Mouse (Mus musculus): ENCODE data around the gene Gm45140. TPM values are rescaled to one million over a fixed set of nuclear protein-coding genes. Genes with fewer than 3 reads are reported as not detected.

Gm45140 gene
- polyA plus RNA-seq, 1 experiment from 2014 or later, result 2.9 TPM

DNA sequence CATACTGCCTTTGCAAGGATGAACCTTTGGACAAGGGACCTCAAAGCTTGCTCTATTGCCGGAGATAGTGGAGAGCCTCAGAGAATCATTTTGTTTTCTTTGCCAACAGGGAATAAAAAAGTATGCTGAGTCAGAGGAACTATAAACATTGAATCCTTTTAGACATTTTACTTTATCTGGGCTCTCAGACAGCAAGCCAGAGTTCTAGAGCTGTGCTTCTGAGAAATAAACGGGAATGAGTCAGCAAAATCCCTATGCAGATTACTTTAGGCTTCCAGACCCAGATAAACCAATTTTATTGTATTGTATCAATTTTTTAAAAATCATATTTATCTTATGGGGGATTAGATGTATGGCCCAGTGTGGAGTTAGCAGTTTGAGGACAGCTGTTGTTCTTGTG is 31.7 kb upstream of the Gm45140 start:
- Histone ChIP-seq H3K27ac (no peak overlapping the region), H3K4me1 (no peaks in the 10 kb centered on the region), H3K9ac (no peak overlapping the region), H3K27me3 (replicated peaks) (no peaks in the 10 kb centered on the region), H3K4me2 (no peak overlapping the region), H3K36me3 (replicated peaks) (no peaks in the 10 kb centered on the region), H3K4me3 (no peak overlapping the region), H3K9me3 (no peaks in the 10 kb centered on the region)
- ATAC-seq (replicated peaks), result no peak
- WGBS, result 80% methylated on average over 2 of the region's 2 CpGs

DNA sequence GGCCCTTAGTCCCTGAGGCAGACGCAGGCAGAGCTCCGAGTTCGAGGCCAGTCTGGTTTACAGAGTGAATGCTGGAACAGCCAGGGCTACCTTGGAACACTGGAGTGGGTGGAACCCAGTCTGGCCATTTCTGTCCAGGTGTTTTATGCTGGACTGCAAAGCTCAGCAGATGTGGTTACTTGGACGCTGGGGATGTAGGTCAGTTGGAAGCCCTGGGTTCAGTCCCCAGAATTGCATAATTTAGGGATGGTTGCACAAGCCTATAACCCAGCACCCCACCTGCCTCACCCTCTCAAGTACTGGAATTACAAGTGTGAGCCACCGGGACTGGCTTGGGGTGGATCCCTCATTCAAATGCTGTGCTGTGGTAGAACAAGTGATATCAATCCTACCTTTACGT is 30.6 kb upstream of the Gm45140 start:
- Histone ChIP-seq H3K36me3 (replicated peaks) (no peaks in the 10 kb centered on the region), H3K27ac (no peak overlapping the region), H3K4me2 (no peak overlapping the region), H3K9me3 (no peaks in the 10 kb centered on the region), H3K9ac (no peak overlapping the region), H3K27me3 (replicated peaks) (no peaks in the 10 kb centered on the region), H3K4me1 (no peaks in the 10 kb centered on the region), H3K4me3 (no peak overlapping the region)
- ATAC-seq (replicated peaks), result no peak
- 90% methylated on average over 6 of the region's 6 CpGs for WGBS

DNA sequence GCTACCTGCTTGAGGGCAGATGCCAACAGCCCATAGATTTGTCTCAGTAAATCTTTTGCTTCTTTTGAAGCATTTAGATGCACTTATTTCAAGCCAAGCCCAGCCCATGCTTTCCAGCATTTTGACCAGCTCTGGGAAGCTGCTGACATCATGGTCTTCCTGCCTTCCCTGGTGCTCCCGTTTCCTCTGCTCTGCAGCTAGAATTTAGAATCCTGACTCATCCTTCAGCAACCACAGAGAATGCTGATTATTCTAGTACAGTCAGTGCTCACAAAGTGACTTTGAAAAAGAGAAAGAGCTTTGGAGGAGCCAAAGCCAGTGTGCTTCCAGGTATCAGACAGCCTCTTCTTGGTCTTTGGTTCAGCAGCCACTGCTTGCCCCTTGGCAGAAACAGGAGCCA is 21.5 kb upstream of the Gm45140 start:
- no peak overlapping the region for H3K4me2 ChIP-seq
- H3K9me3 ChIP-seq, result no peaks in the 10 kb centered on the region
- H3K36me3 ChIP-seq (replicated peaks), result no peaks in the 10 kb centered on the region
- ATAC-seq (replicated peaks), result no peak
- H3K27ac ChIP-seq, result no peak overlapping the region
- H3K27me3 ChIP-seq (replicated peaks), result no peaks in the 10 kb centered on the region
- no peaks in the 10 kb centered on the region for H3K4me1 ChIP-seq
- no peak overlapping the region for H3K9ac ChIP-seq
- no peak overlapping the region for H3K4me3 ChIP-seq
- 71% methylated on average over 1 of the region's 1 CpGs for WGBS

DNA sequence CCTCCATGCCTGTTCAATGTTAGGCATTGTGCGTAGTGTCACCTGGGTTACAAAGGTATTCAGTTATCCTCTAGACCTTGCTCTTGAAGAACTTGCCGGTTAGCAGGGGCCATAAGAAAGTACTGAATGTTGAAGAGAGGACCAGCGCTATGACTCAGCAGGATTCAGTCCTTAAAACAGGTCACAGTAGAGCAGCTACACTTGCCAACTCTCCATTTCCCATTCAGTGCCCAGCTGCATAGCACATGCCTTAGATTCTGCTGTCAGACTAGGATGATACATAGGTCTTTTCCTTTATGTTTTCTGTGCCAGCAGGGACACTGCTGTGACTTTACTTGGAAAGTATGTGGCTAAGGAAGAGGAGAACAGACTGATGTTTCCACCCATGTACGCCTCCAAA is 17.9 kb upstream of the Gm45140 start:
- Histone ChIP-seq H3K36me3 (replicated peaks) (no peaks in the 10 kb centered on the region), H3K9me3 (no peaks in the 10 kb centered on the region)
- no peak for ATAC-seq (replicated peaks)

DNA sequence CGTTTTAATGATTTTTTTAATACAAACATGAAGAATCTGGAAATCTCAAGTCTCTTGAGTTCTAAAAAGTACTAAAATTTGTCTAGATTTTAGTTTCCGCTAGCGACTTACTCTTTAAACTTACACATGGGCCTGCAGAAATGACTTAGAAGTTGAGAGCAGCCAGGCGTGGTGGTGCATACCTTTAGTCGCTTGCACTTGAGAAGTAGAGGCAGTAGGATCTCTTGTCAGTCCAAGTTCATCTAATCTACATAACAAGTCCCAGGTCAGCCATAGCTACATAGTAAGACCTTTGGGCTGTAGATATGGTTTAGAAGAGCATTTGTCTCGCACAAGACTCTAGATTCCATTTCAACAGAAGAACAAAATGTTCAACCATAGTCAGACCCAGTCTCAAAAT is 16.3 kb upstream of the Gm45140 start:
- WGBS, result 85% methylated on average over 6 of the region's 6 CpGs
- Histone ChIP-seq H3K4me2 (peak overlapping the region; percentile 68; the same call in 1 of the 2 replicates), H3K4me1 (peaks cover 30% of the 10 kb centered on the region), H3K36me3 (replicated peaks) (no peaks in the 10 kb centered on the region), H3K27ac (no peak overlapping the region), H3K4me3 (no peak overlapping the region), H3K9me3 (no peaks in the 10 kb centered on the region), H3K27me3 (replicated peaks) (no peaks in the 10 kb centered on the region), H3K9ac (no peak overlapping the region)
- no peak for ATAC-seq (replicated peaks)

More for the DNA sequence above, 17.9 kb upstream of the Gm45140 start:
- no peaks in the 10 kb centered on the region for H3K27me3 ChIP-seq (replicated peaks)
- H3K4me1 ChIP-seq, result peaks cover 16% of the 10 kb centered on the region
- H3K4me3 ChIP-seq, result no peak overlapping the region
- H3K4me2 ChIP-seq, result no peak overlapping the region
- WGBS, result 81% methylated on average over 4 of the region's 4 CpGs
- no peak overlapping the region for H3K9ac ChIP-seq
- H3K27ac ChIP-seq, result no peak overlapping the region

DNA sequence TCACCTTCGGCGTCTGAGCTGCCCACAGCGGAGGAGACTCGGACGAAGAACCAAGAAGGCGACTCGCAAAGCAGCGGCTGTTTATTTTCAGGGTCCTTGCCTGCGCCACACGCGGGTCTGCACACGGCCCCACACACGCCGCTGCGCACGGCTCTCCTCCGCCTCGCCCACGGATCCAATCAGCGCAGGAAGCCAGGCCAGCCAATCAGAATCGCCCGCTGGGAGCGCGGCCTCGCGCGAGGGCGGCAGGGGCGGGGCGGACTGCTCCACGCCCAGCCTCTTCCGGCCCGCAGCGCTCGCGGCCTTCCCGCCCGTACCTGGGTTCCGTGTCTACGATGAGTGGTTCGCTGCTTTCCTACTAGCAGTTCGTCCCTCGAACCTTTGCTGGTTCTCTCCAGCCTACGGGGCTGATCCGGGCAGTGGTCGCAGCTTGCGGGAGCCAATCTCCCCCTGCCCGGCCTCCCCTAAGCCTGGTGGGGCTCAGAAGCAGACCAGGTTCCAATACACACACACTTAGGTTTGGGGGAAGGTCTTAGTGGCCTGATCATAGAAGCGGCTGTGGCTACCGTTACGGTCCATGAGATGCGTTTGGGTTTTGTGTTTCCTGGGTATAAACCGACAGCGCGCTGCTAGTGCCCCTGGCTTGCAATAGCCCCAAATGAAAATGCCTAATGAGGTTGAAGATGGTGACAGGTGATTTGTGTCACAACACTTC is 15.5 kb upstream of the Gm45140 start, which contains the start of gene Cnbp:
Gene Cnbp (minus strand): TSS at position 207 of the 715 bp plus-strand sequence.
- Histone ChIP-seq H3K4me1 (peaks cover 32% of the 10 kb centered on the region), H3K4me3 (peak within 1 kb of the TSS; percentile 86), H3K9me3 (no peaks in the 10 kb centered on the region), H3K4me2 (peak within 1 kb of the TSS; percentile 68), H3K9ac (peak within 1 kb of the TSS; percentile 92), H3K27ac (peak within 1 kb of the TSS; percentile 90), H3K27me3 (replicated peaks) (no peaks in the 10 kb centered on the region), H3K36me3 (replicated peaks) (no peaks in the 10 kb centered on the region)
- ATAC-seq (replicated peaks), result peak; percentile 98
- under 1% methylated on average over 55 of the region's 55 CpGs for WGBS

DNA sequence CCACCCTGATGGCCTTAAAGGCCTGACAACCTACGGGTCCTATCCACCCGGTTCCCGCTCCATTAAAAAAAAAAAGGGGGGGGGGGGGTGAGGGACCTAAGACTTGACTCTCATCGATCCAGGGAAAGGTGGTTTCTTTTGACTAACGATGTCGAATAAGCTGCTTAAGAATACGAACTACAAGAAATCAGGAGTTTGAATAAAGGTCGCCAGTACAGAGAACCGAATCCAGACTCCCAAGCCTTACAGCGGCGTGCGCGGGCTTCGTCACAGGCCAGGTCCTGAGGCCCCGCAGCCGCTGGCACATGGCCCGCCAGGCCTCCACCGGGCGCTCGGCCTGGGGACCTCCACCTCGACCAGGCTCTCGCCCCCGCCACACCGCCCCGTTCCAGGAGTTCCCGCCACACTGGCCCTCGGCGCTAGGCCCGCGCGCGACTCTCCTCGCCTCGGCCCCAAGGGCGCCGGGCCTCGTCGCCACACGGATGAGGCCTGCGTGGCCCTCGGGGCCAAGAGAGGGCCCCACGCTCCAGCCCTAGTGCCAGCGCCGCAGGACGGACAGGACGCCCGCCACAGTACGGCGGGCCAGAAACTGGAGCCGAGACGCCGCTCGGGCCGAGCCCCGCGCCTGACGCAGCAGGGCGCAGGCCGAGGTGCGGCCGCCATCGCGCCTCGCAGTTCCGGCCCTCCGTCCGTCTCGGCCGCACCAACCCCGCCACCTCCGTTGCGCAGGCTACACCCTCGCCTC is 14.7 kb upstream of the Gm45140 start:
- peaks cover 3% of the 10 kb centered on the region for H3K36me3 ChIP-seq (replicated peaks)
- peak overlapping the region; percentile 68 for H3K4me2 ChIP-seq
- peak overlapping the region; percentile 92 for H3K9ac ChIP-seq
- H3K27ac ChIP-seq, result peak overlapping the region; percentile 88
- H3K9me3 ChIP-seq, result no peaks in the 10 kb centered on the region
- under 1% methylated on average over 72 of the region's 73 CpGs for WGBS
- ATAC-seq (replicated peaks), result peak; percentile 84
- H3K4me3 ChIP-seq, result peak overlapping the region; percentile 86
- no peaks in the 10 kb centered on the region for H3K27me3 ChIP-seq (replicated peaks)
- peaks cover 32% of the 10 kb centered on the region for H3K4me1 ChIP-seq

DNA sequence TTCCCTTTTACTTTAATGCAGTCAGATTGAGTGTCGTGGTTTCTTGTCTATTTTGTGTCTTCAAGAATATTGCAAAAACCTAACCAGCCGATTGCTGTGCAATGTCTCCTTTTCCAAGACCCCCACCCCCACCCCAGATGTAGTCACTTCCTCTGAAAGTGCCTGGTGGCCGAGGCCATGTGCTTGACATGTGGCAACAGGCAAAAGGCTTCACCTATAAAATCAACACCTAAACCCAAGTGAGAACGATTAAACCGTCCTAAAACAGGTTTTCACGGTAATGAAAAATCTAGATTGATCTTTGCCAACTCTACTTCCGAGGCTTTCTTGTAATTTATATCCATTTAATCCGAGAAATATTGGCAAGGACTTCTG is 14.2 kb upstream of the Gm45140 start:
- WGBS, result under 1% methylated on average over 8 of the region's 8 CpGs
- no peak for ATAC-seq (replicated peaks)
- peak overlapping the region; percentile 88; the same call in 1 of the 2 replicates for H3K27ac ChIP-seq

DNA sequence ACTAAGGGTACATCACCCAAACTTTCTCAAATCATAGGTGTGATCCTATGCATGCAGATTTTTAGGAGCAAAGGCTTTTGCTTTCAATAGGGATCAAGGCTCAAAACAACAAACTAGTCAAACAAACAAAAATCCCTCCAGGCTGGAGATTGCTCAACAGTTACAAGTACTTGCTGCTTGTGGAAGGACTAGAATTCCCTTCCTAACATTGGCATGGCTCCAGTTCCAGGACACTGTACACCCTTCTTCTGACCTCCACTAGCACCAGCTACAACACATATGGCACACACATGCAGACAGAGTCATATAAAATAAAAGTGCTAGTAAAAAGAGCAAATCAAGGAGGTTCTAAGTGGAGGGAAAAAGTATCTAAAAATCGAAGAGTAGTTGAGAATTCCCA is 11.2 kb upstream of the Gm45140 start:
- Histone ChIP-seq H3K4me2 (no peak overlapping the region), H3K9ac (no peak overlapping the region), H3K4me3 (no peak overlapping the region), H3K36me3 (replicated peaks) (peaks cover 28% of the 10 kb centered on the region), H3K27me3 (replicated peaks) (no peaks in the 10 kb centered on the region), H3K9me3 (no peaks in the 10 kb centered on the region), H3K4me1 (peaks cover 32% of the 10 kb centered on the region), H3K27ac (no peak overlapping the region)
- no peak for ATAC-seq (replicated peaks)
- 90% methylated on average over 1 of the region's 1 CpGs for WGBS

More for the DNA sequence above, 14.2 kb upstream of the Gm45140 start:
- Histone ChIP-seq H3K27me3 (replicated peaks) (no peaks in the 10 kb centered on the region), H3K36me3 (replicated peaks) (peaks cover 8% of the 10 kb centered on the region), H3K4me1 (peaks cover 32% of the 10 kb centered on the region), H3K4me2 (peak overlapping the region; percentile 68), H3K9ac (peak overlapping the region; percentile 92), H3K4me3 (peak overlapping the region; percentile 86), H3K9me3 (no peaks in the 10 kb centered on the region)

DNA sequence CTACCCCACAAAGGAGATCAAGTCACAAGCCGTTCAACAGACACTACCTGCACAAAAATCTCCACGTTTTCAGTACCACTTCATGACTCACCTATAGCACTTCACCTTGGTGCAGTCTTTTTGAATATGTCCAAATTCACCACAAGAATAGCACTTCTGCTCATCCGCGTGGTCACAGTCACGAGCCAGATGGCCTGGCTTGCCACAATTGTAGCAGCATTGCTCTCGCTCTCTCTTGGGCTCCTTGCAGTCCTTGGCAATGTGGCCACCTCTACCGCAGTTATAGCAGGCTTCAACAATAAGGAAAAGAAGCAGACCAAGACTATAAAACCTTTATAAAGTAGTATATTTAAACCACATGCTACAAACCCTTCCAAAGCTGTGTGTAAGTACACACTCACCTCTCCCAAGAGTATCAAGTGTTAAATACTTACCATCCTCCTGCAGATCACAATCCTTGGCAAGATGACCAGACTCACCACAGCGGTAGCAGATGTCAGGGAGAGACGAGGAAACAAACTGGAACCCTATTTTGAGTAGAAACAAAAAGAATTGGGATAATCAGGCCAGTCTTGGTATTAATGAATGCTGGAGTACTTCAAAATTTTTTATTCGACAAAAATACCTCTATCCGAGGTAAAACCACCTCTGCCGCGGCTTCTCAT is 9.6 kb upstream of the Gm45140 start:
- Histone ChIP-seq H3K27me3 (replicated peaks) (no peaks in the 10 kb centered on the region), H3K9me3 (no peaks in the 10 kb centered on the region), H3K4me3 (no peak overlapping the region), H3K4me1 (peaks cover 29% of the 10 kb centered on the region), H3K4me2 (no peak overlapping the region), H3K9ac (no peak overlapping the region), H3K36me3 (replicated peaks) (peaks cover 28% of the 10 kb centered on the region), H3K27ac (no peak overlapping the region)
- no peak for ATAC-seq (replicated peaks)
- WGBS, result 93% methylated on average over 13 of the region's 13 CpGs

DNA sequence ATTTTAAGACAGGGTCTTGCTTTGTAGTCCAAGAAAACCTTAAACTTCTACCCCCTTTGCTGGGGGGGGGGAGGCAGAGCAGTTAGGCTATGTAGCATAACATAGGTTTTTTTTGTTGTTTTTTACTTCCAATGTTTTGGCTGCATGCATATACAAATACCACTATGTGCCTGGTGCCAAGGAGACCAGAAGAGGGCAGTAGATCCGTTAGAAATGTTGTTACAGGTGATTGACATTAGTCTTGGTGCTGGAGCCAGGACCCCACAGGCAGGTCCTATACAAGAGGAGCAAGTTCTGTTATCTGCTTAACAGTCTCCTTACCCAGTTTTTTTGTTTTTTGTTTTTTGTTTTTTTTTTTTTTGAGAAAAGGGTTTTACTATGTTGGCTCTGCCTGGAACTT is 6.7 kb upstream of the Gm45140 start:
- Histone ChIP-seq H3K27me3 (replicated peaks) (no peaks in the 10 kb centered on the region), H3K36me3 (replicated peaks) (peaks cover 28% of the 10 kb centered on the region), H3K4me3 (no peak overlapping the region), H3K4me1 (peaks cover 19% of the 10 kb centered on the region), H3K4me2 (no peak overlapping the region), H3K9ac (no peak overlapping the region), H3K27ac (no peak overlapping the region), H3K9me3 (no peaks in the 10 kb centered on the region)
- no peak for ATAC-seq (replicated peaks)
- WGBS, result 18% methylated on average over 1 of the region's 1 CpGs

DNA sequence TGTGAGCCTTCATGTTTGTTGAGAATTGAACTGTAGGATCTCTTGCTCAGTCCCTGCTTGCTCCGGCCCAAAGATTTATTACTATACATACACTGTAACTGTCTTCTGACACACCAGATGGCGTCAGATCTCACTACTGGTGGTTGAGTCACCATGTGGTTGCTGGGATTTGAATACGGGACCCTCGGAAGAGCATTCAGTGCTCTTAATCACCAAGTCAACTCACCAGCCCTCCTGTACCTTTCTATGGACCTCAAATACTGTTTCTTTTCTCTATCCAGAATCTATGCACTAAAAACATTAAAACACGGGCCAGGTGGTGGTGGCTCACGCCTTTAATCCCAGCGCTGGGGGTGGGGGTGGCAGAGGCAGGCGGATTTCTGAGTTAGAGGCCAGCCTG is 6.0 kb upstream of the Gm45140 start:
- Histone ChIP-seq H3K36me3 (replicated peaks) (peaks cover 28% of the 10 kb centered on the region), H3K27ac (no peak overlapping the region), H3K27me3 (replicated peaks) (no peaks in the 10 kb centered on the region), H3K4me3 (no peak overlapping the region), H3K4me1 (peaks cover 19% of the 10 kb centered on the region), H3K9ac (no peak overlapping the region), H3K9me3 (no peaks in the 10 kb centered on the region), H3K4me2 (no peak overlapping the region)
- 79% methylated on average over 8 of the region's 8 CpGs for WGBS
- no peak for ATAC-seq (replicated peaks)
